Mouse (Mus musculus) embryonic facial prominence, embryonic 11.5 days (tissue): ENCODE results near the gene Rasa3. TPM values are rescaled to one million over a fixed set of nuclear protein-coding genes. Genes with fewer than 3 reads are reported as not detected.

Experiments
- ATAC-seq: fragments of 200-750 bp; cut with Nextera tagmentation; replicated peaks from 2 replicates; pipeline ENCODE4 v1.8.0; 2017; ENCODE audit warnings: low read depth; ENCODE audit not compliant: insufficient number of reproducible peaks, low FRiP score, low TSS enrichment
- DNase-seq: peaks from one replicate; pipeline ENCODE4 v3.0.0-alpha.2; 2015; ENCODE audit warnings: low spot score
- H3K27ac ChIP-seq: fragments of 300-500 bp; sonication (generic); replicated peaks from 2 replicates; pipeline ENCODE4 v1.5.1; 2014; ENCODE audit warnings: mild to moderate bottlenecking, low read depth, low read length, control low read depth
- H3K27me3 ChIP-seq: fragments of 300-500 bp; sonication (generic); 2 replicates; pipeline ENCODE4 v1.6.1; 2014; ENCODE audit warnings: mild to moderate bottlenecking, low read length, moderate library complexity, mixed read lengths; ENCODE audit not compliant: control insufficient read depth, insufficient read depth
- H3K36me3 ChIP-seq: fragments of 300-500 bp; sonication (generic); replicated peaks from 2 replicates; pipeline ENCODE4 v1.6.1; 2014; ENCODE audit warnings: low read depth, mild to moderate bottlenecking, low read length, moderate library complexity, mixed read lengths; ENCODE audit not compliant: control insufficient read depth, insufficient read depth
- H3K4me1 ChIP-seq: fragments of 300-500 bp; sonication (generic); 2 replicates; pipeline ENCODE4 v1.6.1; 2014; ENCODE audit warnings: low read length, mixed read lengths; ENCODE audit not compliant: control insufficient read depth, insufficient read depth
- H3K4me2 ChIP-seq: fragments of 300-500 bp; sonication (generic); 2 replicates; pipeline ENCODE4 v1.6.1; 2014; ENCODE audit warnings: low read depth, mild to moderate bottlenecking, control low read depth, low read length, moderate library complexity
- H3K4me3 ChIP-seq: fragments of 300-500 bp; sonication (generic); 2 replicates; pipeline ENCODE4 v1.5.1; 2014; ENCODE audit warnings: low read depth, low read length, control low read depth
- H3K9ac ChIP-seq: fragments of 300-500 bp; sonication (generic); replicated peaks from 2 replicates; pipeline ENCODE4 v1.6.1; 2014; ENCODE audit warnings: mild to moderate bottlenecking, control low read depth, low read length
- H3K9me3 ChIP-seq: fragments of 300-500 bp; sonication (generic); replicated peaks from 2 replicates; pipeline ENCODE4 v1.6.1; 2016; ENCODE audit warnings: mild to moderate bottlenecking, low read length, inconsistent platforms, mixed read lengths; ENCODE audit not compliant: control insufficient read depth
- WGBS: fragments of 180-500 bp; shearing (Covaris S2); extraction: QIAGEN DNeasy Blood & Tissue Kit; methylation state at CpG from one replicate; pipeline ENCODE4 v1.1.7; 2014; 5-methylcytosine and 5-hydroxymethylcytosine counted together
- polyA plus RNA-seq: library from polyadenylated mRNA; unstranded; fragments of >200 nt; fragmentation: Nextera tagmentation; extraction: Ambion mirVana; gene quantifications from 2 replicates; pipeline ENCODE4 v1.2.1, GENCODE M21; 2014

Gene Rasa3
- polyA plus RNA-seq, 1 experiment from 2014 or later: 21.8 TPM

DNA sequence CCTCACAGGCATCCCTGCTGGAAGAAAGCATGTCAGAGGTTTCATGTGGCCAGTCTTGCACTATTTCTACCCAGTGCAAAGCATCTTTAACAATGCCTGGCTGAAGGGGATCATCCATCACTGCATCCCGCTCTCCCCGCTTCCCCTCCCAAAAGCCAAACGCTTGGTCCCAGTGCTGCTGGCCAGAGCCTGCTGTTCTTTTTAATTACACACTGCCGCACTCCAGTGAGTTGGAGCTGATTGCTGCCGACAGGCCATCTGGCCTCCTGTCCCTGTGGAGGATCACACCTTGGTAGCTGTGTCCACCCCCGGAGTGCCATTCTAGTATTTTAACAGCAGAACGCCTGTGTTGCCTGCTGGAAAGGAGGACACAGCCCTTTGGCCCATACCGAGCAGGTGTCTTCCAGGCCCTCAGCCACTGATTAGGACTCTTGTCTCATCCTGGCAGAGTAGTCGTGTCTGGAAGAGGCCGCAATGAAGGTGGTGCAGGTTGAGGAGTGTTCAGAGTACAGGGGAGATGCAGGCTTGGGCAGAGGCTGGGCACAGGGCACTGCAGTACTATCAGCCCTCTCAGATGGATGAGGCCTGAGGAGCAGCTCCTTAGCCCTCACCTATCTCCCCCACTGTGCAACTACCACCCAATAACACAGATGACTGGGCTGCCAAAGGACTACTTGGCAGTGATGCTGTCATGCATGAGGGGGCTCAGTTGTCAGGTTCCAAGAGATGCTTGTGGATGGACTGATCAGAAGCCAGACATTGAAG lies 15.1 kb upstream of the Rasa3 start:
- Histone ChIP-seq H3K9ac (no peak overlapping the region), H3K4me3 (no peak overlapping the region), H3K27me3 (no peaks in the 10 kb centered on the region), H3K4me1 (no peaks in the 10 kb centered on the region), H3K9me3 (no peaks in the 10 kb centered on the region), H3K4me2 (no peak overlapping the region), H3K27ac (no peak overlapping the region; the same call in 1 of the 2 replicates), H3K36me3 (no peaks in the 10 kb centered on the region)
- 64% methylated on average over 10 of the region's 10 CpGs for WGBS
- ATAC-seq (no peak), DNase-seq (no peak)

DNA sequence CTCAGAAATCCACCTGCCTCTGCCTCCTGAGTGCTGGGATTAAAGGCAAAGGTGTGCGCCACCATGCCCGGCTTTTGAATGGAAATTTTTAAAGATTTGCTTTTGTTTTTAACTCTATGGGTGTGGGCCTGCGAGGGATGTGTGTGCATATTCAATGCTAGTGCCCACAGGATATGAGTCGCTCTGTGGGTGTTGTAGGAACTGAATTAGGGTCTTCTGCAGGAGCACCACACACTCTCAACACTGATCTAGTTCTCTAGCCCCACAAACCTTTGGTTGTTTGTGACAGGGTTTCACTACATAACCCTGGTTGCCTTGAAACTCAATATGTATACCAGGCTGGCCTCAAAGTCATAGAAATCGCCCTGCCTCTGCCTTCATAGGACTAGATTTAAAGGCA lies 11.9 kb upstream of the Rasa3 start:
- no peaks in the 10 kb centered on the region for H3K27me3 ChIP-seq
- H3K4me2 ChIP-seq: no peak overlapping the region
- no peak overlapping the region for H3K9ac ChIP-seq
- H3K4me1 ChIP-seq: no peaks in the 10 kb centered on the region
- no peaks in the 10 kb centered on the region for H3K36me3 ChIP-seq
- WGBS: 91% methylated on average over 5 of the region's 5 CpGs
- no peak overlapping the region for H3K4me3 ChIP-seq
- H3K9me3 ChIP-seq: no peaks in the 10 kb centered on the region
- no peak overlapping the region for H3K27ac ChIP-seq
- ATAC-seq (no peak), DNase-seq (no peak)

DNA sequence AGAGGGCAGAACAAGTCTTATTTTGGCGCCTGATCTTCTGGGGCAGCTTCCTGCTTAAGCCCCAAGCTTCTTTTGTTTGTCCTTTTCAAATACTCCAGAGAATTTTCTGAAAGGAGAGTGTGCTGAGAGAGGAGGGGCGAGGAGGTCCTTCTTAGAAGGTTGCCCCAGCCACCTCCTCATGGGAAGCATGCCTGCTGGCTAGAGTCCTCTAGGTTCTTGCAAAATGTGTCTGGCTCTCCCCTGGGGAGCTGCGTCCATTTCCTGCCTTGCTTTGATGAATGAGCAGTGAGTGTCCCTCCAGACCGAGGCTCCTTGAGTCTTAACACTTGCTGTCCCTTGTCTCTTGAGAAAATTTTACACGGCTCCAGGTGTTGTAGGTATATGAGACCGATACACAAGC lies 11.1 kb upstream of the Rasa3 start:
- WGBS: 54% methylated on average over 6 of the region's 6 CpGs

DNA sequence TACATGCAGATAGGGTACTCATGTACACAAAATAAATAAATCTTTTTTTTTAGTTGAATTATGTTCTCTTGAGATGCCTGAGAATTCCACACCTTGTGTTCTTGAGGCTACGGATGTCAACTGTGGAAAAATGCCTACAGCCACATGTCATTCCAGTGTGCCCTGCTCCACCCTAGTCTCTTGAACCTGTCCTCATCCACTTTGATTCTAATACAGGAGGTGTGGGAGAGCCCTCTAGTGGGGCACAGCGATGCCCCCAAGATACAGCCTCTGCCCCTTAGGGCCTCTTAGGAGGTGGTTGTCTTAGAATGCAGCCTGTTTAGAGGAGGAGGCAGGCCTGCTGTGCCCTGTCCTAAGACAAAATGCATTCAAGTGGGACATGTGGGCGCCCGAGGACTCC lies 10.5 kb upstream of the Rasa3 start:
- Histone ChIP-seq H3K27me3 (no peaks in the 10 kb centered on the region), H3K27ac (no peak overlapping the region), H3K4me3 (no peak overlapping the region), H3K36me3 (no peaks in the 10 kb centered on the region), H3K9me3 (no peaks in the 10 kb centered on the region), H3K9ac (no peak overlapping the region), H3K4me1 (no peaks in the 10 kb centered on the region), H3K4me2 (no peak overlapping the region)
- WGBS: 78% methylated on average over 4 of the region's 4 CpGs
- DNase-seq (no peak), ATAC-seq (no peak)

More for the DNA sequence above, 11.1 kb upstream of the Rasa3 start:
- Histone ChIP-seq H3K9me3 (no peaks in the 10 kb centered on the region), H3K27me3 (no peaks in the 10 kb centered on the region), H3K27ac (no peak overlapping the region), H3K4me2 (no peak overlapping the region), H3K4me3 (no peak overlapping the region), H3K9ac (no peak overlapping the region), H3K4me1 (no peaks in the 10 kb centered on the region), H3K36me3 (no peaks in the 10 kb centered on the region)
- DNase-seq (no peak), ATAC-seq (no peak)

DNA sequence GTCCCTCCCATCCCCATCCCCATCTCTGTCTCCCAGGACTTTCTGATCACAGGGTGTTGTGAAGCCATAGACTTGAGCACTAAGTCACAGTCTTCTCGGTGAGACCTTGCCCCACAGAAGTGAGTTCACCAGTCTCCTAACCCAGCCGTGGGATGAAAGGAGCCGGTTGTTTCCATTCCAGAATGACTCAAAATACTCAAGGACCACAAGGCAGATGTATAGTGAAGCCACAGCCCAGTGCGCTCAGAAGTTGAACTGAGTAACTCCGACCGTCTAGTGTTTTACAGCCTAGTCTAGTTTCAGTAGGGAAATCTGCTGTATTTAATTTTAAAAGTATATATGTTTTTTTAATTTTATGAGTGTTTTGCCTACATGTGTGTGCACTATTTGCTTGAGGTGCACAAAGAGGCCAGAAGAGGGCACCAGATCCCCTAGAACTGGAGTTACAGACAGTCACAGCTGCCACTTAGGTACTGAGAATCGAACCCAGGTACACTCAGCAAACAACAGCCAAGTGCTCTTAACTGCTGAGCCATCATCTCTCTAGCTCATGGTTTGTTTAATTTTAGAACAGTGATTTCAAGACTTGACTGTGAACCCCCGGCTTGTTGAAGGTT lies 9.8 kb upstream of the Rasa3 start:
- no peaks in the 10 kb centered on the region for H3K4me1 ChIP-seq
- H3K9me3 ChIP-seq: no peaks in the 10 kb centered on the region
- 89% methylated on average over 8 of the region's 8 CpGs for WGBS
- no peaks in the 10 kb centered on the region for H3K36me3 ChIP-seq
- no peak overlapping the region for H3K4me3 ChIP-seq
- no peak overlapping the region for H3K4me2 ChIP-seq
- DNase-seq (no peak), ATAC-seq (no peak)
- no peak overlapping the region for H3K9ac ChIP-seq
- H3K27ac ChIP-seq: no peak overlapping the region
- no peaks in the 10 kb centered on the region for H3K27me3 ChIP-seq

DNA sequence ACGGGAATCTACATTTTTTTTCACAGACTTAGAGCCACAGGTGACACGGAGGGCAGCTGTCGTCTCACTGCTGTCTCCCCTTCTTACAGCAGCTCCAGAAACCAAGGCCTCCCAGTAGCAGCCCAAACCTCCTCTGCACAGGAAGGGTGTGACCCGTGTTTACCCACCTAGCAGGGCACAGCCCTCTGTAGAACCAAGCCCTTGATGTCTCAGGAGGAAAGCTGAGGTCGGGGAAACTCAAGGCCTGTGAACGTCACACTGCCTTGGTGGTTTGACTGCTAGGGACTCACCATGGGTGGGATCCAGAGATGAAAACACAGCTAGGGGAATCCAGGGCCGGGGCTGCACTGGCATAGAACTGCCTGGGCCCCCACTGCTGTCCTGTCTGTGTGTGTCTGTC lies 9.0 kb upstream of the Rasa3 start:
- no peaks in the 10 kb centered on the region for H3K9me3 ChIP-seq

DNA sequence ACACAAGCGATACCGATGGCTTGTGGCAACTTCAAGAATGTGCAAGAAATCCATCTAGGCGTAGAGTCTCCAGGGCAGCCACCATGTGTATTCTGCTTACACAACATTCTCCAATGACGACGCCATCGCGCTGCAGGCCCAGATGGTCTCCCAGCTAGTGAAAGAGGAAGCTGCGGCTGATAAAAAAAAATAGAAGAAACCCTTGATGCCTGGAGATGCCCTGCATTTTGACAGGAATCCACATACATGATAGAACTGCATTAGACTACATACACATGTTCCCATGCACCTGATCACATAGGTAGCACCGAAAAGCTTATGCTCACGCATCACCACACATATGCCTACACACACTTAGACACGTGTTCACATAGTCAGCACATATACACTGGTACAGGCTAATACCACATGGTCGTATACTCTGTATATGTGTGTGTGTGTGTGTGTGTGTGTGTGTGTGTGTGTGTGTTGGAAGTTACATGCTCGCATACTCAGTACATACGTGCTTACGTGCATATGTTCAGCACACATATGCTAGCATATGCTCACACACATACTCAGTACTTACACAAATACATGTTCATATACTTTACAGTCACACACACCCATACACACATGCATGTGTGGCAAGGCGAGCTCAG lies 8.4 kb upstream of the Rasa3 start:
- DNase-seq (no peak), ATAC-seq (no peak)
- Histone ChIP-seq H3K4me2 (no peak overlapping the region), H3K27me3 (no peaks in the 10 kb centered on the region), H3K36me3 (no peaks in the 10 kb centered on the region), H3K27ac (no peak overlapping the region), H3K4me1 (no peaks in the 10 kb centered on the region), H3K9ac (no peak overlapping the region), H3K4me3 (no peak overlapping the region), H3K9me3 (no peaks in the 10 kb centered on the region)
- 83% methylated on average over 16 of the region's 16 CpGs for WGBS

More for the DNA sequence above, 9.0 kb upstream of the Rasa3 start:
- H3K27ac ChIP-seq: no peak overlapping the region
- H3K27me3 ChIP-seq: no peaks in the 10 kb centered on the region
- WGBS: 73% methylated on average over 7 of the region's 7 CpGs
- H3K4me2 ChIP-seq: no peak overlapping the region
- H3K9ac ChIP-seq: no peak overlapping the region
- H3K4me3 ChIP-seq: no peak overlapping the region
- ATAC-seq (no peak), DNase-seq (no peak)
- H3K4me1 ChIP-seq: no peaks in the 10 kb centered on the region
- no peaks in the 10 kb centered on the region for H3K36me3 ChIP-seq

DNA sequence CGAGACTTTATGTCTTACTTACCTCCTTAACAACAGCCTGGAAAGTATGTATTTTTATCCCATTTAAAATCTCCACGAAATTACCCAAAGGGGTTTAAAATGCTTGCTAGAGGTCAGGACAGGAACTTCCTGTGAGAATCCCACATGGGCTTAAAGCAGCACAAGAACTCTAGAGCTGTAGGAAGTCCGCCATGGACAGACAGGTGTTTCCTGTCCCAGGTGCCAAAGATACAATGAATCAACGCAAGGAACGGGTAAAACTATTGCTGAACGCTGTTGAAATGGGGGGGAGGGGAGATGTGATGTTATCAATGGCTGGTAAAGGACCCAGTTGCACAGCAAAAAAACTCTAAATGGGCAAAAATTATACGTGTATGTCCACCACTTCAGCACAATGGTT lies 6.7 kb upstream of the Rasa3 start:
- ATAC-seq (no peak), DNase-seq (no peak)
- Histone ChIP-seq H3K36me3 (no peaks in the 10 kb centered on the region), H3K4me3 (no peak overlapping the region), H3K27me3 (no peaks in the 10 kb centered on the region), H3K9me3 (no peaks in the 10 kb centered on the region), H3K9ac (no peak overlapping the region), H3K4me1 (no peaks in the 10 kb centered on the region), H3K27ac (no peak overlapping the region), H3K4me2 (no peak overlapping the region)
- WGBS: 44% methylated on average over 7 of the region's 7 CpGs
